Mouse (Mus musculus): ENCODE data around the gene Tcirg1.
A peak's percentile ranks its signal among the peaks of the same experiment; 100 is the strongest.

The Tcirg1 gene

GRCm38 (mm10) chr19:3928779-3929178 is 21.8 kb upstream of the Tcirg1 start:
- ATAC-seq (ENCODE audit: insufficient number of reproducible peaks, low FRiP score, low TSS enrichment): no peak

GRCm38 (mm10) chr19:3927989-3928388 is 21.1 kb upstream of the Tcirg1 start:
- no peak for ATAC-seq (ENCODE audit: insufficient number of reproducible peaks, low FRiP score, low TSS enrichment)

- no peak for ATAC-seq (ENCODE audit: insufficient number of reproducible peaks, low FRiP score, low TSS enrichment)
Observed at GRCm38 (mm10) chr19:3926685-3927084, 19.8 kb upstream of the Tcirg1 start.

GRCm38 (mm10) chr19:3926279-3926678 is 19.3 kb upstream of the Tcirg1 start:
- ATAC-seq (ENCODE audit: insufficient number of reproducible peaks, low FRiP score, low TSS enrichment): no peak

GRCm38 (mm10) chr19:3925859-3926258 is 18.9 kb upstream of the Tcirg1 start:
- no peak for ATAC-seq (ENCODE audit: insufficient number of reproducible peaks, low FRiP score, low TSS enrichment)

GRCm38 (mm10) chr19:3924868-3925267 is 17.9 kb upstream of the Tcirg1 start:
- no peak for ATAC-seq (ENCODE audit: insufficient number of reproducible peaks, low FRiP score, low TSS enrichment)

GRCm38 (mm10) chr19:3924190-3924589 is 17.3 kb upstream of the Tcirg1 start:
- ATAC-seq (ENCODE audit: insufficient number of reproducible peaks, low FRiP score, low TSS enrichment): no peak

GRCm38 (mm10) chr19:3923586-3923985 is 16.7 kb upstream of the Tcirg1 start:
- no peak for ATAC-seq (ENCODE audit: insufficient number of reproducible peaks, low FRiP score, low TSS enrichment)

GRCm38 (mm10) chr19:3922661-3923371 is 15.9 kb upstream of the Tcirg1 start:
- no peak for ATAC-seq (ENCODE audit: insufficient number of reproducible peaks, low FRiP score, low TSS enrichment)

GRCm38 (mm10) chr19:3919928-3920327 is 13.0 kb upstream of the Tcirg1 start:
- ATAC-seq (ENCODE audit: insufficient number of reproducible peaks, low FRiP score, low TSS enrichment): no peak

- no peak for ATAC-seq (ENCODE audit: insufficient number of reproducible peaks, low FRiP score, low TSS enrichment)
Observed at GRCm38 (mm10) chr19:3916727-3917126, 9.8 kb upstream of the Tcirg1 start.

- ATAC-seq (ENCODE audit: insufficient number of reproducible peaks, low FRiP score, low TSS enrichment): no peak
Observed at GRCm38 (mm10) chr19:3914535-3914934, 7.6 kb upstream of the Tcirg1 start.

- no peak for ATAC-seq (ENCODE audit: insufficient number of reproducible peaks, low FRiP score, low TSS enrichment)
Observed at GRCm38 (mm10) chr19:3913692-3914091, 6.8 kb upstream of the Tcirg1 start.

GRCm38 (mm10) chr19:3912337-3913204 is 5.6 kb upstream of the Tcirg1 start, which contains the start of gene Ndufs8:
Gene Ndufs8, minus strand, starts transcription at chr19:3912774.
- peak; percentile 97 for ATAC-seq (ENCODE audit: insufficient number of reproducible peaks, low FRiP score, low TSS enrichment)

GRCm38 (mm10) chr19:3910206-3910605 is 3.3 kb upstream of the Tcirg1 start:
- ATAC-seq (ENCODE audit: insufficient number of reproducible peaks, low FRiP score, low TSS enrichment): no peak

- ATAC-seq (ENCODE audit: insufficient number of reproducible peaks, low FRiP score, low TSS enrichment): no peak
Observed at GRCm38 (mm10) chr19:3907876-3908660, 1.1 kb upstream of the Tcirg1 start.

- no peak for ATAC-seq (ENCODE audit: insufficient number of reproducible peaks, low FRiP score, low TSS enrichment)
Observed at GRCm38 (mm10) chr19:3906326-3906725, 607 bp downstream of the Tcirg1 start.

GRCm38 (mm10) chr19:3905261-3905969 is 1.5 kb downstream of the Tcirg1 start:
- ATAC-seq (ENCODE audit: insufficient number of reproducible peaks, low FRiP score, low TSS enrichment): no peak

GRCm38 (mm10) chr19:3904363-3904675 is 2.6 kb downstream of the Tcirg1 start:
- no peak for ATAC-seq (ENCODE audit: insufficient number of reproducible peaks, low FRiP score, low TSS enrichment)

GRCm38 (mm10) chr19:3903648-3904362 is 3.1 kb downstream of the Tcirg1 start:
- no peak for ATAC-seq (ENCODE audit: insufficient number of reproducible peaks, low FRiP score, low TSS enrichment)
